Mouse (Mus musculus) kidney, postnatal 0 days (tissue): ENCODE measurements around the gene Tmed1. TPM values are rescaled to one million over a fixed set of nuclear protein-coding genes. Genes with fewer than 3 reads are reported as not detected.
"Not testable (repeated sequence)": the region's sequence is repeated elsewhere in the genome, so short reads cannot be mapped to it uniquely, and the experiment has no call there.

Source experiments
- ATAC-seq: fragments of 200-750 bp; cut with Nextera tagmentation; replicated peaks from 2 replicates; pipeline ENCODE4 v1.8.0; 2017; ENCODE audit warnings: low read depth, moderate number of reproducible peaks, moderate TSS enrichment, moderate library complexity; ENCODE audit not compliant: low FRiP score
- DNase-seq: peaks from one replicate; pipeline ENCODE4 v3.0.0-alpha.2; 2016; ENCODE audit warnings: low spot score
- H3K27ac ChIP-seq: fragments of 300-500 bp; sonication (generic); 2 replicates; pipeline ENCODE4 v1.5.1; 2014; ENCODE audit warnings: mild to moderate bottlenecking
- H3K27me3 ChIP-seq: fragments of 300-500 bp; sonication (generic); 2 replicates; pipeline ENCODE4 v1.6.1; 2014; ENCODE audit warnings: low read length, mixed read lengths; ENCODE audit not compliant: insufficient read depth
- H3K36me3 ChIP-seq: fragments of 300-500 bp; sonication (generic); 2 replicates; pipeline ENCODE4 v1.6.1; 2014; ENCODE audit warnings: low read length, mixed read lengths; ENCODE audit not compliant: insufficient read depth
- H3K4me1 ChIP-seq: fragments of 300-500 bp; sonication (generic); replicated peaks from 2 replicates; pipeline ENCODE4 v1.6.1; 2014; ENCODE audit warnings: antibody characterized with exemption, low read length, mixed read lengths; ENCODE audit not compliant: insufficient read depth
- H3K4me2 ChIP-seq: fragments of 300-500 bp; sonication (generic); 2 replicates; pipeline ENCODE4 v1.6.1; 2014; ENCODE audit warnings: mild to moderate bottlenecking, low read length, moderate library complexity, mixed read lengths
- H3K4me3 ChIP-seq: fragments of 300-500 bp; sonication (generic); replicated peaks from 2 replicates; pipeline ENCODE4 v1.5.1; 2014; ENCODE audit warnings: low read depth, low read length
- H3K9ac ChIP-seq: fragments of 300-500 bp; sonication (generic); 2 replicates; pipeline ENCODE4 v1.6.1; 2014; ENCODE audit warnings: low read depth, low read length
- H3K9me3 ChIP-seq: fragments of 300-500 bp; sonication (generic); replicated peaks from 2 replicates; pipeline ENCODE4 v1.6.1; 2016; ENCODE audit warnings: low read length, inconsistent platforms, mixed read lengths
- CTCF ChIP-seq: IDR thresholded peaks from 2 replicates; pipeline ENCODE4 v1.5.1; 2016; ENCODE audit warnings: antibody characterized with exemption, low read depth, mild to moderate bottlenecking, moderate library complexity
- WGBS: fragments of 180-500 bp; shearing (Covaris S2); extraction: QIAGEN DNeasy Blood & Tissue Kit; methylation state at CpG from one replicate; pipeline ENCODE4 v1.1.7; 2014; 5-methylcytosine and 5-hydroxymethylcytosine counted together
- polyA plus RNA-seq: library from polyadenylated mRNA; unstranded; fragments of >200 nt; fragmentation: Nextera tagmentation; extraction: Ambion mirVana; gene quantifications from 2 replicates; pipeline ENCODE4 v1.2.1, GENCODE M21; 2015

Tmed1 gene
- polyA plus RNA-seq, 1 experiment from 2014 or later = 131 TPM

GRCm38 (mm10) chr9:21497664-21498063, 12.4 kb downstream of the Tmed1 start:
- no peaks in the 10 kb centered on the region for H3K9me3 ChIP-seq
- H3K27me3 ChIP-seq = no peaks in the 10 kb centered on the region
- H3K27ac ChIP-seq = no peak overlapping the region
- H3K4me3 ChIP-seq = no peak overlapping the region
- no peak overlapping the region for H3K4me2 ChIP-seq
- peaks cover 24% of the 10 kb centered on the region for H3K36me3 ChIP-seq
- DNase-seq (no peak), ATAC-seq (no peak)
- no peak overlapping the region for H3K9ac ChIP-seq
- no peaks in the 10 kb centered on the region for H3K4me1 ChIP-seq
- WGBS = 98% methylated on average over 2 of the region's 2 CpGs
- no peak for TF ChIP-seq CTCF

- no peak for ATAC-seq
- H3K4me3 ChIP-seq = no peak overlapping the region
- H3K36me3 ChIP-seq = peaks cover 24% of the 10 kb centered on the region
- no peak overlapping the region for H3K27ac ChIP-seq
- DNase-seq = no peak
- no peak overlapping the region for H3K9ac ChIP-seq
- H3K4me1 ChIP-seq = no peaks in the 10 kb centered on the region
- H3K27me3 ChIP-seq = no peaks in the 10 kb centered on the region
- H3K9me3 ChIP-seq = no peaks in the 10 kb centered on the region
- WGBS = 87% methylated on average over 16 of the region's 16 CpGs
- TF ChIP-seq CTCF = no peak
- no peak overlapping the region for H3K4me2 ChIP-seq
These were observed 13.0 kb downstream of the Tmed1 start for GRCm38 (mm10) chr9:21497050-21497542.

GRCm38 (mm10) chr9:21496308-21497049, 13.6 kb downstream of the Tmed1 start:
- H3K9me3 ChIP-seq = no peaks in the 10 kb centered on the region
- no peaks in the 10 kb centered on the region for H3K27me3 ChIP-seq
- no peak overlapping the region for H3K4me3 ChIP-seq
- no peak overlapping the region for H3K4me2 ChIP-seq
- no peak overlapping the region for H3K9ac ChIP-seq
- no peaks in the 10 kb centered on the region for H3K4me1 ChIP-seq
- peaks cover 30% of the 10 kb centered on the region for H3K36me3 ChIP-seq
- no peak overlapping the region for H3K27ac ChIP-seq
- 65% methylated on average over 18 of the region's 19 CpGs for WGBS
- no peak for TF ChIP-seq CTCF
- no peak for DNase-seq
- peak; percentile 75; the same call in 1 of the 2 replicates for ATAC-seq

- DNase-seq (no peak), ATAC-seq (no peak)
- Histone ChIP-seq H3K4me1 (no peaks in the 10 kb centered on the region), H3K9me3 (no peaks in the 10 kb centered on the region), H3K27me3 (no peaks in the 10 kb centered on the region), H3K4me2 (no peak overlapping the region), H3K36me3 (peaks cover 35% of the 10 kb centered on the region), H3K9ac (no peak overlapping the region), H3K27ac (no peak overlapping the region), H3K4me3 (no peak overlapping the region)
- no peak for TF ChIP-seq CTCF
- 70% methylated on average over 9 of the region's 9 CpGs for WGBS
These were observed 15.3 kb downstream of the Tmed1 start for GRCm38 (mm10) chr9:21494726-21495125.

- no peak overlapping the region for H3K9ac ChIP-seq
- H3K27me3 ChIP-seq = no peaks in the 10 kb centered on the region
- TF ChIP-seq CTCF = no peak
- H3K27ac ChIP-seq = no peak overlapping the region
- H3K4me1 ChIP-seq = no peaks in the 10 kb centered on the region
- DNase-seq (no peak), ATAC-seq (no peak)
- peaks cover 33% of the 10 kb centered on the region for H3K36me3 ChIP-seq
- no peaks in the 10 kb centered on the region for H3K9me3 ChIP-seq
- no peak overlapping the region for H3K4me3 ChIP-seq
- 69% methylated on average over 2 of the region's 2 CpGs for WGBS
- no peak overlapping the region for H3K4me2 ChIP-seq
These were observed 16.1 kb downstream of the Tmed1 start for GRCm38 (mm10) chr9:21493907-21494306.

GRCm38 (mm10) chr9:21490696-21491095, 19.4 kb downstream of the Tmed1 start:
- H3K27ac ChIP-seq = no peak overlapping the region
- ATAC-seq (no peak), DNase-seq (no peak)
- no peaks in the 10 kb centered on the region for H3K9me3 ChIP-seq
- H3K27me3 ChIP-seq = no peaks in the 10 kb centered on the region
- WGBS = 96% methylated on average over 9 of the region's 9 CpGs
- H3K36me3 ChIP-seq = peaks cover 31% of the 10 kb centered on the region
- H3K4me2 ChIP-seq = no peak overlapping the region
- no peaks in the 10 kb centered on the region for H3K4me1 ChIP-seq
- no peak overlapping the region for H3K4me3 ChIP-seq
- no peak for TF ChIP-seq CTCF
- H3K9ac ChIP-seq = no peak overlapping the region

- not testable (repeated sequence) for ATAC-seq, H3K4me2 ChIP-seq, H3K9ac ChIP-seq, H3K4me1 ChIP-seq, H3K4me3 ChIP-seq, H3K27ac ChIP-seq, H3K27me3 ChIP-seq, H3K9me3 ChIP-seq, DNase-seq
- 100% methylated on average over 1 of the region's 2 CpGs for WGBS
- peaks cover 39% of the 10 kb centered on the region for H3K36me3 ChIP-seq
These were observed 21.8 kb downstream of the Tmed1 start for GRCm38 (mm10) chr9:21488246-21488645.
